Mouse (Mus musculus): Measurements from ENCODE around the gene Col4a5. TPM values are rescaled to one million over a fixed set of nuclear protein-coding genes. Genes with fewer than 3 reads are reported as not detected.

Gene Col4a5
- total RNA-seq (2021) = 27.0 and 30.6 TPM in 2 replicates
- long read RNA-seq, experiment 1, partial matches to known transcripts = 3 of 5 reads
- long read RNA-seq, experiment 1, other reads (novel, unspliced or antisense) = 2 of 5 reads
- long read RNA-seq, experiment 2, partial matches to known transcripts = 1 of 1 reads
- long read RNA-seq, experiment 2, other reads (novel, unspliced or antisense) = 0 of 1 reads

DNA sequence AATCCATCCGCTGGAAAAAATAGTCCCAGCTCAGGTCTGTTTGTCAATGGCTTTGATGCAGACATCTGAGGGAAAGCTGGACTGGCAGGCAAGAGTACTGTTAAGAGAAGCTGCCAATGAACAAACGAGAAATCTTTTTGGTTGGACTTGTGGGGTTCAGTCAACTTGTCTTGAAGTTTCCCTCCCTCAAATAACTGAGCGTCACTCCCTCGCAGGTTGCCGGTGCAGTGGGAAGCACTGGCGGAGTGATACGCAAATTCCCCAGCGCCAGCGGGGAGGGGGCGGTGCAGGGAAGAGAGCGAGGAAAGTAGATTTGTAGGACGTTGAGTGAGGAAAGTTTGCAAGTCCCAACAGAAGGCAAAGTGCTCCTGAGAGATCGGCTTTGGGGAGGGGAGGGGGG is at the start of gene Col4a5:
Col4a5 (plus strand) TSS at position 276 of the 400 bp plus-strand sequence.
- DNase-seq = peak; percentile 85

DNA sequence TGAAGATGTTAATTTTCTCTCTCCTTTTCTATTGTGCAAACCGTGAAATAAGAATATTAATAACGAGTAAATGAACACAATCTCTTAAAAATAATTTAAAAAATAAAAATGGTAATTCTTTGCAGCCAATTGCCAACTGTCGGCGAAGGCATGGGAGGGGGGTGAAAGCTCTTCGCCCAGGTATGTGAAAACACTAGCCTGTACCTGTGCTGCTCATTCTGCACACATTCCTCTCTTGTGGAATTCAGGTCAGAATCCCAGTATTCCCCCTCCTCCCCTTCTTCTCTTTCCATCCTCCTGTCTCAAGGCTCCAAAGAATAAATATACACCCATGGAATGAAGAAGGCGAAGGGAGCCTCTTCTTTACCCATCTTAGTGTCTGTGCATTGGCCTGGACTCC is 38.4 kb upstream of the Col4a5 start:
- no peak for DNase-seq

DNA sequence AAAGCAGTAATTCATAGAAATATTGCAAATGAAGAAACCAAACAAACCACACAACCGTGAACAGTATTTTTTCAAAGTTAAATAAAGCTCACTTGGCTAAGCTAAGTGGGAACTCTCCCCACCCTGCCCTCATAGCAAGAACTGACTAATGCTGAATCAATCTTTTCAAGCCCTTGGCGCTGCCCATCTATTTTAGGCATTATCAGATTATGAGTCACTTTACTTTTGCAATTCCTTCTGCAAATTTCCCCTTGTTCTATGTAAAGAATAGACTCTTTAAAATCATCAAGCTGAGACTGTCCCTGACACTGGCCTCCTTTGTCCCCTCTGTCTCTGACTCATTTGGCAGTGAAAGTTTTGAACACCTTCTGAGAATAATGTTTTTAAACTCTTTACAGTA is 35.8 kb upstream of the Col4a5 start:
- DNase-seq = peak; percentile 25

DNA sequence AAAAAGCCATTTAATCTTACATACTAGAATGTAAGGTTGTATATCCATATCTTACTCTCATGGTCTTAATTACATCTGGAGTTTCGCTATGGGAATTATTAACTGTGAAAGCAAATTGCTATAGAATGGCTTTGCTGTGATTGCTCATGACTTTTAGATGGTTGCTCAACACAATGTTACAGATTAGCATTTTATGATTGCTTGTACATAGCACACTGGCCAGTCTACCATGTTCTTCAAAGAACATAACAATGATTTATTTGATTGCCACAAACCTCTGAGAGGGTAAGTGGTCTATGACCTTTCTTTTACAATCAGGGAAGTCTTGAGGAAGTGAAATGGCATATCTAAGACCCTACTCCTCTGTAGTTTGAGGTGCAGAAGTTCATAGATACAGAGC is 27.2 kb upstream of the Col4a5 start:
- no peak for DNase-seq

DNA sequence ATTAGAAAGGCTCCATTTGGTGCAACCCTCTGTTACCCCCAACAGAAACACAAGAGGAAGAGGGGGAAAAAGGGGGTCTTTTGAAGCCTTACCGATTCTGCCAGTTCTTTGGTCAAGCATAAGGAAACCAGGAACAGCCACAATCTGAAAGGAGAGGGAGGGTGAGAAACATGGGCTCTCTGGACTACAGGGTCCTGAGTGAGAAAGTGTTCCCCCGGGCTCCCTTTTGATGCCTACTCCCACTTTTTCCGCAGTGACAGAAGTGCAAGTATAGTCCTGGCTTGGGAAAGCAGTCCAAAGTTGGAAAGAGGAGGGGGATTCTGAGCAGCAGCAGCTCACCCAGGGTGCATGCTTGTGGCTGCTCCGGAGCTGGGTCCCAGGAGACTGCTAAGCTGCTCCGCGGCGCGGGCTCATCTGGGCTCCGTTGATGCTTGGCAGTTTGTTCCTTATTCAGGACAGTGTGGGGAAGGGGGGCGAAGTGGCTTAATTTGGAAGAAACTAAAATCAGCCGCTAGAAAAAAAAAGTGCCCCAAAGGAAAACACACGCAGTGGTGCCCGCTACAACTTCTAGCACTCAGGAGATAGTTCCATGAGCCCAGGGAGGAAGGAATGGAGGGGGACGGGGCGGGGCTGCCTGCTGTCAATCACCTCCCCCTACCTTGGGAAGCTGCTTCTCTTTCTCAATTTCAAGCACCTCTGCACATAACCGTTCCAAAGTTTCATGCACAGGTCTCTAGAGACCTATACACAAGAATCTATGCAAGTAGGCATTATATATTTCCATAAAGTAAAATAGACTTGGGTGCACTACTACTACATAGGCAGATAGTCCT is 1.5 kb upstream of the Col4a5 start, which contains the start of gene Col4a6:
Col4a6 (minus strand) TSS at position 607 of the 833 bp plus-strand sequence.
- DNase-seq = peak; percentile 25

DNA sequence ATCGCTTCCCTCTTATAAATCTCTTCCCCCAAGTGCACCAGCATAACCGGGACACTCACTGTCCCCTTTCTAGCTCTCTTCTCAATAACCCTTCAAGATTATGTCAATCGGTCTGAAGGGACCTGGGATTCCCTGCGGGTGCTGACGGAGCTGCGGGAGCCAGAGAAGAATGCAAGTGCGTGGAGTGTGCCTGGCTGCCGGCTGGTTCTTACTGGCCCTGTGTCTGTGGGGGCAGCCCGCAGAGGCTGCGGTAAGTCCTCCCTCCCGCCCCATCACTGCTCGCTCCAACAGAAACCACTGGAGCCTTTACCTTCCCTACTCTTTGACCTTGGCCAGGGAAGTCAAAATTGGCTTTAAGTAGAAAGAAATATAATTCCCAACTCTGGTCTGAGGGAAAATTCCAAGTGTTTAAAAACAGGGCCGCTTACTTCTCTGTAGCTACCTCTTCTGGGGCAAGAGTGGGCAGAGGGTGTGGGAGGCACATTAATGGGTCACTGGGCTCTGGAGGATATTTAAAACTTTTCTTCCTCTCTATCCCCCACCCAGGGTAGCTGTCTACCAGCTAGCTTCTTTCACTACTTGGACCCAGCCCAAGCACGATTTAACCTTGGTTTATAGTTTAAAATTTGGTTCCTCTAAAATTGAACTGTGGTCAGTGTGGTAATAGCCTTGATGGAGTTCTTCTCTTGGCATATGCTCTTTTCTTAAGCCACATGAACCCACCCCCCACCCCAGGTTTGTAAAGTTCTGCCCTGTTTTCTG is 562 bp downstream of the Col4a5 start:
- peak; percentile 24 for DNase-seq

DNA sequence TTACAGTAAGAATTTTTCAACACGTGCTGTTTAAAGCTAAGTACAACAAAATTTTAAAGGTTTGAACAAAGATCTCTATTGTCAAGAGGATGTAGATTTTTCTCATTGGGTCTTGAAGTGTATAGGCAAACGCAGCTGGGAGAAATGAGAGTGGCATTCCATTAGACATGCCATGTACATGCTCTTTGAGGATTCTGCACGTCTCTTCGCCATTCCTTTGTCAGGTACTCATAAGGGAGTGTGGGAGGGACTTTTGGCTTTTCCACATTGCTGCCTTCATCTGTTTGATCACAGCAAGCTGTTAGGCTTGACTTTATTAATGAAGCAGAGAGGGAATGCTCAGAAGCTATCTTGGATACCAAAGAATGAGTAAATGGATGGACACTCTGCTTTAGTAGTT is 19.4 kb downstream of the Col4a5 start:
- DNase-seq = no peak

DNA sequence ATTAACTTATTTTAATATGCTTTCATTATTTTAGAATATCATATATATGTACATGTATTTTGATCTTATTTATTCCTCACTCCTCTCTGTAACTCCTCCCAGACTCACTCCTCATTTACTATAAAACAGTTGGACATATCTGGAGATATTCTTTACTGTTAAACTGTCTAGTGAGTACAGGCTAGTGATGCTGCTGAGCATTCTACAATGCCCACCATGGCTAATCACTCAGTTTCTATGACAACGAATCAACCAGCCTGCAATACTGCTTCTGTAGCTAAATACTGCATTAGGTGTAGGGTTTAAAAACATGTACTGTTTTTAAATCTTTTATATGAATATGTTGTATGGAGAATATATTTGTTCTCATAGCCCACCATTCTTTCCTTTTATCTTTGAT is 27.9 kb downstream of the Col4a5 start:
- DNase-seq = no peak

DNA sequence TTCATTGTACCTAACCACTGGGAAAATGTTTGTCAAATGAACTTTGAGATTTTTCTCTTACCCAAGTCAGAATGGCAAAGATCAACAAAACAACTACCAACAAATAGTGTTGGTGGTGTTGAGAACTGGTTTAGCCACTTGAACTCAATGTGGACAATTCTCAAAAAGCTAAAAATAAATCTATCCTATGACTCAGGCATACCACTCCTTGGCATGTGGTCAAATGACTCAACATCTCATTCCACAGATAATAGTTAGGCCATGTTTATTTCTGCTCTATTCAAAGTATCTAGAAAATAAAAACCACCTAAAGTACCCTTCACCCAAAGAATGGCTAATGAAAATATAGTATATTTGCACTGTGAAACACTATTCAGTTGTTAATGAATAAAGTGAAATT is 58.3 kb downstream of the Col4a5 start:
- peak; percentile 9 for DNase-seq

DNA sequence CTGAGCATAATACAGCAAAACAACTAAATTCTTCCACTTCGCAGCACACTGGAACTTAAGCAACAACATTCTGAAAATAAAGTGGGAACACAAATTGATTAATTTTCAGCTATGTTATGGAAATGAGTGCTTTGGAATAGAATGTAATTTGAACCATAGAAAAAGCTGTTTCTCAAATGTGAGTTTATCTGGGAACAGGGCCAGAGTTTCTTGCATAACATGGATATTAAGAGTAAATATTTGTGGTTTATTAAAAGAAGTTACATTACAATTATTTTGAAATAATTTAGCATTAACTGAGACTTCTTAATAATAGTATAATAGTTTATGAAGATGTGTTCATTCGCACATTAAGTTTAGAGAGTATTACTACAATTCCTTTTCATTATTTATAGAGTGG is 72.3 kb downstream of the Col4a5 start:
- no peak for DNase-seq

DNA sequence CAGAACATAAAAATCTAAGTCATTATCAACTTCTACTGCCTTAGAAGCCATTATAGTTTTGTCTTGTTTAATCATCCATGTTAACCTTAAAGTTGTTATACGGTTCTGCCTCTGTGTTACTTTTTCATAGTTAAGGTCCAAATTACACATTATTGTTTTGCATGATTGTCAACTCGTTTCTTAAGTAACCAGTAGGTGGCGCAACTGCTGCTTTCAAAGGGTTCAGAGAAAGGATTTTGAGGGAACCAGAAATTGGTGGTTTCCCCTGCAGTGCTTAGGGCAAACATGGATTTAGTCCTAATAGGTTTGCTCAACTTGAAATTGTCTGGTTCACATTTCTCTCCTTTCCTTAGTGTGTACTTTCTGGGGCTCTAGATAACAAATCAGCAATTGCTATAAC is 115.1 kb downstream of the Col4a5 start:
- DNase-seq = peak; percentile 12

DNA sequence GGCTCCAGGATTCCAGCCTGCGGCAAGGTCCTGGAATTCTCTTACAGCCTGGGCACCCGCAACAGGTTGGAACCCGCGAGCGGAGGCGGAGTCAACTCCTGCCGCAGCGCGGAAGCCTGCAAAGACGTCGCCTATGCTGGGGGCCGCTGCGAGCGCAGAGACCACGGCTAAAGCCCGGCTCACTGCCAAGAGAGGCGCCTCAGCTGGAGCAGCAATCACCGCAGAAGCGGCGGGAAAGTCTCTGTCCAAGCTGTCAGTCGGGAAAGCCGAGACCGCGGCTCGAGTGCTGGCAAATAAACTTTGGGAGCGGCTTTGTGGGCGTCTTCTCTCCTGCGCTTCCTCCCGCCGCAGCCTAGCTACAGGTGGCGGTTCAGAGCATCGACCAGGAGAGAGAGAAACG is 246.5 kb downstream of the Col4a5 start:
- DNase-seq = peak; percentile 20

DNA sequence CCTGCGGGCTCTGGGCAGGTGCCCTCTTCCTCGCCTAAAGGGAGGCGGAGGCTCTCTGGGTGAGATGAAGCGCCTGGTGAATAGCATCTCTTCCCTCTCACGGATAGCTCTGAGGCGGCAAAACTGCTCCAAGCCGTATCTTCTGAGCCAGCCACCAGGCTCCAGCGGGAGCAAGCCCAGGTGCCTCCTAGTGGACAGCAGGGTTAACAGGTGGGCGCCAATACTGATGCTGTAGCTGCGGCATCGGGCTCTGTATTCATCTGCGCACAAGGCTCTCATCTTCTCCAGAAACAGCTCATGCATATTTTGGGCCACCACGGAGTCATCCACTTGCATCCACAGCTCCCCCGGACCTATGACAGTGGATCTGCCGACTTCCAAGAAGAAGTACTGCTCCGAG is 248.8 kb downstream of the Col4a5 start:
- peak; percentile 2 for DNase-seq

DNA sequence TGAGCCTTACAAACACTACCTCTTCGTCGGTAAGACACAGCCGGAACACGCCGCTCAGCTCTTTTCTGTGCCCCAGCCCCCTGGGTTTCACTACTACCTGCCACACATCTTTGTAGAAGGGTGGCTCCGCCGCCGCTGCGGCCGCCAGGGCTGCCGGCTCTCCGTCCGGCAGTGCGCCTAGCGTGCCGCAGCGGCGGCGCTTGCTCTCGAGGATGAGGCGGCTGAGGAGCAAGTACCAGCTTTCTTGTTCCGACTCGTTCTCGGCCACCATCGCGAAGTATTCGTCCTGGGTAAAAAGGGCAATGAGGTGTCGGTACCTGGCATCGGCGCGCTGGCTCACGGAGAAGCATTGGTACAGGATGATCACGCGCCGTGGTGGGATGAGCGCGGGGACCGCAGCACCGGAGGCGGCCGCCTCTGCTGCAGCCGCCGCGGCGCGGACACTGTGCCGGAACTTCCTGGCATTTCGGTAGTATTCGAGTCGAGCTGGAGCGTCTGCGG is 249.3 kb downstream of the Col4a5 start:
- DNase-seq = peak; percentile 11

DNA sequence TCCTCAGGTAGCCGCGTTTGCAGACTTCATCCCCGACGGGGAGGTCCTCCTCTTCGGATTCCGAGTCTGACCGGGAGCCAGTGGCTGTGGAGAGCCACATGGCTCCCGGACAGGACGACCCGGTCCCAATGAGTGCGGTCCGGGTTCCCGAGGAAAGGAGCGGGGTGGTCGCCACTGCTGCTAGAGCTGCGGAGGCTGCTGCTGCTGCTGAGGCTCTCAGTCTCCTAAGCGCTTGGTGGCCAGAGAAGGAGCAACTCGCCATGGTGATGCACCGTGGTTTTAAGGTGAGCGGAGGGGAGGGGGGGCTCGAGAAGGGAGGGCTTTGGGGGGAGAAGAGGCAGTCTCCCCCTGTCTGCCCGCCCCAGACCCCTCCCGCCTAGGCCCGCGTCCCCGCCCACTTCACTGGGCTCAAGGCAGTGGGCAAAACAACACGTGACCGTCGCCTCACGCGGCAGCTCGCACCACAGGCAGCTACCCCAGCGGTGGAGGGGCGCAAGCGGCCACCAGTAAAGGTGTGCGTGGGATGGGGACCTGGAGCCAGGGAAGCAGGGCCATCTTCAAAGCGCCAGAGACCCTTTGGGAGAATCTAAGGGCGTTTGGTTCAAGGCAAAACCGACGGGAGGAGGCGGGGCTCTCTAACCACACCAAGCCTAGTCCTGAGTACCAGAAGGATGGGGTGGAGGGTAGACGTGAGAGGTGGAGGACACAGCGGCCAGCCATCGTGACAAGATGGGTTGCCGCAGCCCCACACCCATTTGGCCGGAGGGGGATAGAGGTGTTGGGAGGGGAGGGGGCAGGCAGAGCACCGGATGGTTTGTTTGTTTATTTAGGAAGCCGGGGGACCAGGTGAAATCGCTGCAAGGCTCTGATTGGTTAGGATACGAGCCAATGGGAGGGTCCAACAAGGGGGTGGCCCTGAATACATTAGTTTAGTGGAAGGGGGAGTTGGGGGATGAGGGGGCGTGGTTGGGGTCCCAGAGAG is 250.0 kb downstream of the Col4a5 start, which contains the start of gene Irs4:
Irs4 (minus strand) TSS at position 327 of the 982 bp plus-strand sequence.
- peak; percentile 4 for DNase-seq

DNA sequence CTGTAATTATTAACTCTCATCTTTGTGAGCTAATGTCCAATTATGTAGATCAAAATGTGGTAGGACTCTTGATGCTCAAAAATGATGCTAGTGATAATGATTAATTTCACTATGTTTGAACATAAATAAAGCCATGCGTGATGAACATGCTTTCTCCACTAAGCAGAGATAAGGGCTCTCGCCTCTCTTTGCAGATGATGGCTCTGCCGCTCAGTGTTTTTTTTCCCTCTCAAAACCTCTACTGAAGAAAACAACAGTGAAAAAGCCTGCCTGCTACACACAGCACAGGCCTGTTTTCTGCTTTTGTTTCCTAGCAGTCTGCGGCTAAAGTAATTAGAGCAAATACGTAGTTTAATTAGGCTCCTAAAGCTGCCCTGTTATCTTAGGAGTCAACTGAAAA is 254.4 kb downstream of the Col4a5 start:
- DNase-seq = no peak

Other genes starting within 250 kb of the Col4a5 start
- 3.1 and 3.4 TPM in 2 replicates for gene Col4a6, start 1.3 kb upstream of the Col4a5 start, total RNA-seq (2021)
- 0.04 and 0.15 TPM in 2 replicates for gene Irs4, start 249.9 kb downstream of the Col4a5 start, total RNA-seq (2021)